Mouse (Mus musculus): ENCODE measurements at regions not wholly inside any gene's neighbourhood (a gene's known extent, or its start where the extent isn't known, plus 50 kb on each side); places are given as distances from the start of the nearest gene placed in this dataset.
A peak's percentile ranks its signal among the peaks of the same experiment; 100 is the strongest.

DNA sequence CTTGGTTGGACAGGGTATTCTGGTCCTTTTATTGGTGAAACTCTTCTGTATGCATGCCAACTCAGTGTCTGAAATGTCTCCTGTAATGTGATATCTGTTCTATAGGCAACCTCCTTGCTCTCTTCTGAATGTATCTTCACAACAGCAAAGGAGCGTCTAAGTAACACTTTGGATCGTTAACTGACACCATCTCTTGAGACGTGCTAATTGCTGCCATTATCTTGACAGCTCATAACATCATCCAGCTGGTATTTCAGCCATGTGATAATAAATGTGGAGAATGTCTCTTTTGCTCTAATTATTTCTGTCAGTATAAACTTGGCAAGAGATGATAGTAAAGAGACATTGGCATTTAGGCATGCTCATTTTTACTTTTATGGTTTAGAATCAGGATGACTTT lies 68.8 kb upstream of the Col8a1 start:
- Histone ChIP-seq H3K36me3 (no peaks in the 10 kb centered on the region), H3K9ac (replicated peaks) (no peak overlapping the region), H3K27ac (no peak overlapping the region), H3K9me3 (no peaks in the 10 kb centered on the region), H3K4me2 (replicated peaks) (no peak overlapping the region), H3K4me3 (replicated peaks) (no peak overlapping the region), H3K4me1 (replicated peaks) (no peaks in the 10 kb centered on the region), H3K27me3 (no peaks in the 10 kb centered on the region)
- no peak for ATAC-seq
- 78% methylated on average over 3 of the region's 3 CpGs for WGBS

DNA sequence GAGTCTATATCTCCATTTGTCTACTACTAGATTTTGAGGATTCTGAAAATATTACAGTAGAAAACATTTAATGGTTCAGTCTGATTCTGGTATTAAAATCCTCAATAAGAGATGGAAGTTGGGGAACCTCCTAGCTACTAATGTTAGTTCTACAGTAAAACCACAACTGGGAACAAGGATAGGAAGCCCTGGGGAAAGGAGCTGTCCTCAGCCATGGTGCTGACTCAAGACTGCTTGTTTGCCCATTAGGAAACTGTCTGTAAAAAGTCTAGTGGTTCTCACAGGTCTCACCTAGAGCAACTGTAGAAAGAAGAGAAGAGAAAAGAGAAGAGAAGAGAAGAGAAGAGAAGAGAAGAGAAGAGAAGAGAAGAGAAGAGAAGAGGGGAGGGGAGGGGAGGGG lies 90.9 kb upstream of the Col8a1 start:
- no peaks in the 10 kb centered on the region for H3K27me3 ChIP-seq
- ATAC-seq, result no peak
- H3K4me3 ChIP-seq (replicated peaks), result no peak overlapping the region

DNA sequence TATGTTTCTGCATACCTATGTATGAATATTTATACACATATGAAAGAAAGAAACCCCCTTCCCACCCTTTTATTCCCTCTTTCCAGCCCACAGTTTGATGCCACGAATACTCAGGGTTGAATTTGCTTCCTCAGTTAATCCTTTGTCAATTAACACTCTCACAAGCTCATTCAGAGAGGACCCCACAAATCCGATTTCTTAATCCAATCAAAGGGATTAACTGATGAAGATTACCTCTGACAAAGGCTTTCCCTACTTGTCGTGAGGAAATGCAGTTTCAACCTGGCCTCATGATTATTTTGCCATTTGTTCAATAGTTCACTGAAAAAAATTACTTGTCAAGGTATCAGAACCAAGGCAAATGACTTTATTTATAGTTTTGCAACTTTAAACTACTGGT lies 91.8 kb upstream of the Col8a1 start:
- Histone ChIP-seq H3K27ac (no peak overlapping the region), H3K9me3 (no peaks in the 10 kb centered on the region), H3K9ac (replicated peaks) (no peak overlapping the region), H3K36me3 (no peaks in the 10 kb centered on the region), H3K4me3 (replicated peaks) (no peak overlapping the region), H3K4me2 (replicated peaks) (no peak overlapping the region), H3K4me1 (replicated peaks) (peaks cover 6% of the 10 kb centered on the region; the same call in 1 of the 2 replicates), H3K27me3 (no peaks in the 10 kb centered on the region)
- WGBS, result 2% methylated on average over 3 of the region's 3 CpGs
- ATAC-seq, result no peak

More for the DNA sequence above, 90.9 kb upstream of the Col8a1 start:
- Histone ChIP-seq H3K4me2 (replicated peaks) (no peak overlapping the region), H3K9ac (replicated peaks) (no peak overlapping the region), H3K4me1 (replicated peaks) (peaks cover 6% of the 10 kb centered on the region; the same call in 1 of the 2 replicates), H3K36me3 (no peaks in the 10 kb centered on the region), H3K9me3 (no peaks in the 10 kb centered on the region), H3K27ac (no peak overlapping the region)

DNA sequence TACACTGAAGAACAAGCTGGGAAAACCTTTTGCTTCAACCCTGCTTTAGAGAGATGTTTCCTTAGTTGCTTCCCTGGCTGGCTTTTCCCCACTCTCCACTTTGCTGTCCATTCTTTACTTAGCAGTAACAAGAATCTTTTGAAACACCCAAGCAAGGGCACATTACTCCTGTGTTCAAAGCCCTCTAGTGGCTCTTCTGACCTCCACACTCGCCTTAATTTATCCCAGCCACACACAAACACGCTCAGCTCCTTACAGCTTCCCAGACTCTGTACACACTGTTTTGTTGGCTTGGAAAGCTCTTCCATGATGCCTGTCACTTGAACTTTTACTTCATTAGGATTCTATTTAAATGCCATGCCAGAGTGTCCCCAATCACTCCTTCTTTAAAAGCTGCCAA lies 97.3 kb upstream of the Col8a1 start:
- H3K4me2 ChIP-seq (replicated peaks), result no peak overlapping the region
- no peaks in the 10 kb centered on the region for H3K4me1 ChIP-seq (replicated peaks)
- H3K4me3 ChIP-seq (replicated peaks), result no peak overlapping the region
- H3K9ac ChIP-seq (replicated peaks), result no peak overlapping the region
- no peak overlapping the region for H3K27ac ChIP-seq
- no peaks in the 10 kb centered on the region for H3K9me3 ChIP-seq
- H3K27me3 ChIP-seq, result no peaks in the 10 kb centered on the region
- ATAC-seq, result no peak
- WGBS, result 48% methylated on average over 2 of the region's 2 CpGs
- no peaks in the 10 kb centered on the region for H3K36me3 ChIP-seq

DNA sequence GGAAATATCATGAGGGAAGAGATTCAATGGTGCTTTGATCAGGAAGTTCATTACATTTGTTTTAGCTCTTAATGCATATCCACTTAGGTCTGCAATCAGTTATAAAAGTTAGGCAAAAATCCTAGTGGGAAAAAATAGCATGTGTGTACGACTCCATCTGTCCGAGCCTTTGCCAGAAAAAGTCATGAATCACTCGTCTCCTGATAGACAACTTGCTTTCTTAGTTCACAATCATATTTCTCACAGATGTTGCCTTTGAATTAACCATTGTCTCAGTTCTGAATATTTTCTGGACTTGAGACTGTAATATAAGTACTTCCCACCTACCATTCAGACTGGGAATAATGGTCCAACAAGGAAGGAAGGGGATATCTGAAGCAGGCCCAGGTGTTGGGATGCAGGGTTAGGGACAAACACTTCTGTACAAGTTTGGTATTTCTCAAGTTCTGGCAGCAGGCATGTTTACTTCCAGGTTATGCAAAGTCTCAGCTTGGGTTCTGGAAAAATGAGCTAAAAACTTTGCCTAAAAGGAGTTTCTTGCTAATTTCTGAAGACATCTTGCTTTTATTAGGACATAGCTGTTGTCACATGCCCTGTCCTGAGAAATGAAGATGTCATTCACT lies 98.4 kb upstream of the Col8a1 start:
- Histone ChIP-seq H3K9ac (replicated peaks) (no peak overlapping the region), H3K27me3 (no peaks in the 10 kb centered on the region), H3K36me3 (no peaks in the 10 kb centered on the region), H3K4me1 (replicated peaks) (peaks cover 7% of the 10 kb centered on the region), H3K27ac (no peak overlapping the region), H3K4me3 (replicated peaks) (no peak overlapping the region), H3K9me3 (no peaks in the 10 kb centered on the region), H3K4me2 (replicated peaks) (no peak overlapping the region)
- WGBS, result 90% methylated on average over 3 of the region's 3 CpGs
- ATAC-seq, result no peak

DNA sequence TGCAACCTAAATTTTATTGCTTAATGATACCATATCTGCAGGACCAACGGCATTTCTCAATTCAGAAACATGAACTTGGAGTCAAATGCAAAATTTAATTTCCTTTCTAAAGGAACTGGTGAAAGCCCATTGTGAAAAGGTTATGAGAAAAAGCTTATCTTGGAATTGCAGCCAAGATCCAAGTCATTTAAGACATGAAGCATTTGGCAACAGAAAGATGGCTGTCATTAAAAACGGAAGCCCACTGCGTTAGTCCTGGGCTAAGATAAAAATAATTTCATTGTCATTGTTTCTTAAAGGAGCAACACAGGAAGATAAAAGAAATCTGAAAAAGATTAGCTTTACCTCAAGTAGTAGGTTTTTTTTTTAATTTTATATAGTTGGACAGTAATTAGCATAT lies 99.2 kb upstream of the Col8a1 start:
- Histone ChIP-seq H3K9ac (replicated peaks) (no peak overlapping the region), H3K9me3 (no peaks in the 10 kb centered on the region), H3K4me1 (replicated peaks) (peaks cover 15% of the 10 kb centered on the region), H3K27ac (no peak overlapping the region), H3K36me3 (no peaks in the 10 kb centered on the region), H3K4me2 (replicated peaks) (no peak overlapping the region), H3K27me3 (no peaks in the 10 kb centered on the region), H3K4me3 (replicated peaks) (no peak overlapping the region)
- 75% methylated on average over 3 of the region's 3 CpGs for WGBS
- ATAC-seq, result no peak

DNA sequence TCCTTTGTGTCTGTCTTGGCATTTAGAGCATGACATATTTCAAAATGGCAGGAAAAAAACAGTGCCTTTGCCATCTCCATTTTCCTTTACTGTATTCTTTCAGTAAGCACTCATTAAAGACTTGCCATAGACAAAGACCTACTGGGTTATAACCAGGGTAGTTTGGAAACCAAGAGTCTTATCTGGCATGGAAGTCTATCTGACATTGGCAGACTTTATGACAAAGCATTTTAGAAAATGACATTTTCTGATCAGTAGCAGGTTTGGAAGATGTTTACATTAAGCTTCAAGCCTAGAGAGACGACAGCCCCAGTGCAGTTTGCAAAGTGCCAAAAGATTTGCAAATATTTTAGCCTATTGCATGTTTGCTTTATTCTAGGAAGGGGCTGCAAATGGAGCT lies 102.5 kb upstream of the Col8a1 start:
- Histone ChIP-seq H3K4me2 (replicated peaks) (no peak overlapping the region), H3K27me3 (no peaks in the 10 kb centered on the region), H3K27ac (no peak overlapping the region), H3K9me3 (no peaks in the 10 kb centered on the region), H3K4me3 (replicated peaks) (no peak overlapping the region), H3K36me3 (no peaks in the 10 kb centered on the region), H3K4me1 (replicated peaks) (peaks cover 19% of the 10 kb centered on the region), H3K9ac (replicated peaks) (no peak overlapping the region)
- 38% methylated on average over 1 of the region's 1 CpGs for WGBS
- ATAC-seq, result no peak

DNA sequence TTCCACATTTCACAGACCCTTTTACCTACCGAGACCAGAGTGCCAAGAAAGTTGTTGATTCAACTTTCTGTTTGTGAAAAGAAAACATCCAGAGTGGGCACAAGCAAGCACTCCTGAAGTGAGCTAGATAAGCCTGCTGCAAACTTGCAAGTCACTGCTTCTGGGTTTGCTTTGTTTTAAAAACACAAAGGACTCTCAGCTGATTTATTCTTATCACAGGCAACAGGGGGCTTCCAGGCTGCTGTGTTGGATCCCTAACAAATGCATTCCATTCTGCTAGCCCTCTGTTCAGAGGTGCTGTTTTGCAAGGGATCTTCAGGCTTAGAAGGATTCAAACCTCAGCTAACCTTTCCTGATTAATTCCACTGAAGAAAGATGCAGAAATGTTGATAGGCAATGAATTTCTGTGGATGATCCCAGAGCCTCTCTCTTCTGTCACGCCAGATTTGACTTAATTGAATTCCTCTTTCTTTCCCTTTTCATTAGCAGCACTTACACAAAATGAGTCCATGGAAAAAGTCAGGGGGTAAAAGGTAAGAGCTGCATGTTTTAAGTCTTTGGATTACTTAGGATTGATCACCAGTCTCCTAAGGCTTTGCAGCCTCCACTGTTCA lies 103.7 kb upstream of the Col8a1 start:
- Histone ChIP-seq H3K4me1 (replicated peaks) (peaks cover 19% of the 10 kb centered on the region), H3K9me3 (no peaks in the 10 kb centered on the region), H3K4me3 (replicated peaks) (no peak overlapping the region), H3K27ac (peak overlapping the region; percentile 2; the same call in 1 of the 2 replicates), H3K27me3 (no peaks in the 10 kb centered on the region), H3K36me3 (no peaks in the 10 kb centered on the region), H3K4me2 (replicated peaks) (peak overlapping the region; percentile 13; the same call in 1 of the 2 replicates), H3K9ac (replicated peaks) (no peak overlapping the region)
- ATAC-seq, result peak; percentile 63
- 7% methylated on average over 2 of the region's 2 CpGs for WGBS

DNA sequence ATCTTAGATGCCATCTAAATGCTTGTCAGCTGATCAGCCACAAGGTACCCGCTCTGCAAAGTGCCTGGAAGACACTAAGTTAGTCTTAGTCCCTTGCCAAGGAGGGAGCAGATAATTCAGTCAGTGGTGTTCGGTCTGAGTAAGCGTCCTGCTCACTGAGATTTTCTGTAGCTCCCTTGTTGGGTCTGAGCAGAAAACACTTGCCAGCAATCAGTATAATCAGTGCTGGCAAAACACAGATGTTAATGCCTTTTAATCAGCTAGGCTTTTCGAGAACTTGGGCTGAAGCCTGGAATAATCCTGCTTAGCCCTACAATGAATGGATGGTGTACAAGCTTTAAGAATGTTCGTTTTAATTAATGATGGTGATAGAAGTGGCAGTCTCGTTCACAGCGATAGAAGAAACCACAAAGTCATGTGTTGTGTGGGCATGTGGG lies 104.2 kb upstream of the Col8a1 start:
- Histone ChIP-seq H3K4me1 (replicated peaks) (peaks cover 23% of the 10 kb centered on the region), H3K4me2 (replicated peaks) (peak overlapping the region; percentile 13; the same call in 1 of the 2 replicates), H3K36me3 (no peaks in the 10 kb centered on the region), H3K27me3 (no peaks in the 10 kb centered on the region), H3K4me3 (replicated peaks) (no peak overlapping the region), H3K27ac (0 out of 2 replicates have a peak overlapping the region, but pooled peaks have one; percentile 1), H3K9ac (replicated peaks) (no peak overlapping the region), H3K9me3 (no peaks in the 10 kb centered on the region)
- peak; percentile 88 for ATAC-seq
- WGBS, result 4% methylated on average over 7 of the region's 7 CpGs

DNA sequence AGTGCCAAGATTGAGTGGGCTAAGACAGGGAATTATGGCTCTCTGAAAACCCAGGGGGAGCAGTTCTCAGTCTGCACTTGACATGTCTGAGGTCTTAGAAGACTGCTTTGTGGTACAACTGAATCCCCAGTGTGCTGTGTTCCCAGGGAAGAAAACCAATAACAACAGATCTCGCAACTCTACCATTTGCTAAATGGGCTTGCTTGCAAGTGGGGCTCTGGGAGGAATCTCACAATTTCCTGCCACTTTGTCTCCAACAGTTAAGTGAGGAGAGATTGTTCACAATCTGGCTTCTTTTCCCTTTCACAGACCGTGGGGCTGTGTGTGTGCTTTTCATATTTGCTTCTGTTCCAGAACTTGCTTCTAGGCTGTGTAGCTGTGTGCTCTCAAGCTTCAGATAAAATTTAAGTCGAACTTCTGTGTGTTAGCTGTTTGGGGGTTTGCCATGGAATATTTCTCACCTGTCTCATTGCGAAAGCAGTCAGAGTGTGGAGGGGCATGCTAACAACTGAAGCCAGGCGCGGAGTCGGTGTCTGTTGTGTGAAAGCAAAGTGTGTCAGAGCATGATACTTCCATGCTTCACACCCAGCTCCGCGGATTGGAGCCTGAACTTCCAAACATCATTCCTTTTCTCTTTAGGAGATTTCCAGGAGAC lies 108.8 kb upstream of the Col8a1 start:
- WGBS, result 68% methylated on average over 9 of the region's 9 CpGs
- no peaks in the 10 kb centered on the region for H3K27me3 ChIP-seq
- no peak overlapping the region for H3K4me3 ChIP-seq (replicated peaks)
- no peak overlapping the region for H3K27ac ChIP-seq
- H3K36me3 ChIP-seq, result no peaks in the 10 kb centered on the region
- ATAC-seq, result no peak
- H3K4me1 ChIP-seq (replicated peaks), result peaks cover 12% of the 10 kb centered on the region
- H3K4me2 ChIP-seq (replicated peaks), result no peak overlapping the region
- no peaks in the 10 kb centered on the region for H3K9me3 ChIP-seq
- no peak overlapping the region for H3K9ac ChIP-seq (replicated peaks)

DNA sequence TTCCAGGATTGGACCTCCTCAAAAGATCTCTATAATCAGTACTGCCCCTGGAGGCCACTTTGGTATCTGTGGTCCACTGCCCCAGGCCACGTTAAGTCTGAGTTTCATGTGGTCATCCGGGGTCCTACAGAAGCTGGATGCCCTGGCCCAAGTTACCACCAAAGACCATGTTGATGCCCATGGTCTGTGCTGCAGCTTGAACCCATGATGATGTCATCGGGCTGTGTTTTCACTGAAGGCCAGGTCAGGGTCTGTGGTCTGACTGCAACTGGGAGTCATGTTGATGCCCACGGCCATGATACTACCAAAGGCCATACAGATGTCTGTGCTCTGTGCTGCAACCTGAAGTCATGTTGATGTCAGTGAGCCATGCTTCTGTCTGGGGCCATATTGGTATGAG lies 122.3 kb upstream of the Col8a1 start:
- WGBS, result 92% methylated on average over 4 of the region's 4 CpGs
- no peaks in the 10 kb centered on the region for H3K4me1 ChIP-seq (replicated peaks)
- no peak overlapping the region for H3K4me2 ChIP-seq (replicated peaks)
- H3K27ac ChIP-seq, result no peak overlapping the region
- no peak for ATAC-seq
- H3K27me3 ChIP-seq, result no peaks in the 10 kb centered on the region
- no peak overlapping the region for H3K9ac ChIP-seq (replicated peaks)
- H3K4me3 ChIP-seq (replicated peaks), result no peak overlapping the region
- H3K9me3 ChIP-seq, result no peaks in the 10 kb centered on the region
- H3K36me3 ChIP-seq, result no peaks in the 10 kb centered on the region

DNA sequence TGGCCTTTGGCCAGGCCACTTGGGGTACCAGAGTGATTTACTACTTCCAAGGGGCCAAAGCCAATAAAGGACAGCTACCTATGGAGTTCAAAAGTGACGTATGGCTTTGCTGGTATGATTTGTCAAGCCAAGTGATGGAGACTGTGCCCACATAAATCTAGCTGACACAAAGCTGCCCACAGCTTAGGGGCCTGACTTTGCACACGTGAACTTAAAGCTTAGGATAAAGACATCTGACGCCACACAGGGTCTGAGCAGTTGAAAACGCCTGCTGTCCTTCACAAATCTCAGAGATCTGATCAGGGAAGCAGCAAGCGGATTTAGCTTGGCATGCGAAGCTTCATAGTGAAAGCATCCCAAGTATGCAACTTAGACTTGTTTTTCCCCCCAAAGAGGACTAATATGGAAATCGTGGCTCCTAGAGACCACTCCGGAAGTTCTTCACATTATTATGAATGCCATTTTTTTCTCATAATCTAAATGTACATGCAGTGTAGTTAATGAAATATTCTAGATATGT lies 127.1 kb upstream of the Col8a1 start:
- no peaks in the 10 kb centered on the region for H3K27me3 ChIP-seq
- H3K4me2 ChIP-seq (replicated peaks), result no peak overlapping the region
- H3K4me3 ChIP-seq (replicated peaks), result no peak overlapping the region
- no peaks in the 10 kb centered on the region for H3K4me1 ChIP-seq (replicated peaks)
- no peaks in the 10 kb centered on the region for H3K9me3 ChIP-seq
- H3K27ac ChIP-seq, result no peak overlapping the region
- no peak overlapping the region for H3K9ac ChIP-seq (replicated peaks)
- no peak for ATAC-seq
- H3K36me3 ChIP-seq, result no peaks in the 10 kb centered on the region
- 69% methylated on average over 8 of the region's 8 CpGs for WGBS
